Mouse (Mus musculus): Measurements from ENCODE around the gene Aven.

Gene Aven

DNA sequence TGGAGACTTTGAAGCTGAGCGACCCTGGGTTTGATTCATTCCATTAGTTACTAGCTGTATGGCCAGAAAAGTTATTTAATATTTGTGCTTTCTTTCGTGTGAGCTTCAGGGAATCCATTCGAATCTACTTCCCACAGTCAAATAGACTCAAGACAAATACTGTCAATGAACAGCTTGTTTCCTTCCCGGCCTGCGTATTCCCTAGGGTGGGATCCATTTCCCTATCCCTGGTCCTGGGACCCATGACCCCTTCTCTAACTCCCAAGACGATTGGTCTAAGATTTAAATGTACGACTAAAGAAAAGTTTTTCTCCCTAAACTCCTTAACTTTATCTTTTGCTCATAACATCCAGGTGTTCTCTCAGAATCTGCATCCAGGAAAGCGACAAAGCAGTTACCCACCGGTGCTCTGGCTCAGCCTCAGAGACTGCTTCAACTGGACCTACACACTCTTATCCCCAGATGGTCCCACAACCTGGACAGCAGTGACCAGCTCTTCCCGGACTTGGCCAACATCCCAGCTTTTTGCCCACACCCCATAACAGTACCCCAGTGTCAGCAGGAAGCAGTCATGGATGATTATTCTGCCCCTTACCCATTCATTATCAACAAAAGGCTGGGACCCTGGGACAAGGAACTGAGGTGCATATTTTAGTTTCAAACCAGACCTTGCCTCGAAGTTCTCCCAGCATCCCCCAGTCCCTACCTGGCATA lies 2.1 kb upstream of the Aven start:
- DNase-seq (ENCODE audit: low spot score in 2 of 2): no peak

DNA sequence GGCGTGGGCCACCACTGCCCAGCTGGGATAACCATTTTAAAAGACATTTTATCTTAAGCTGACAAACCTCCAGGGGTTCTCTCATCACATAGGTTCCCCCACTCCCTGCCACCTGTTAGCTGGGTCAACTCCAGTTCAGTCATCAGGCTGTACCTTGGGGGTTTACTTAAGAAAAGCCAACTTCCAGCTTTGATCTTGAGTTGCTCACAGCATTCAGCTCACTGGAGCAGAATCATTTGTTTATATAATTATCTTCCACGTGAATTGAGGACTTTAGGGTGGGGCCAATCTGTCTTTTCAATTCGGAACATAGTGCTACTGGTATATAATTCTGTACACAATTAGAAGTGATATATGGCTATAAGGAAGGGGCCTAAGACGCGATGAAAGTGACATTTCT lies 1.1 kb upstream of the Aven start:
- DNase-seq (ENCODE audit: low spot score in 2 of 2): no peak

- no peak for DNase-seq (ENCODE audit: low spot score in 2 of 2)
Observed at GRCm38 (mm10) chr2:112492431-112492855, 321 bp upstream of the Aven start.

- DNase-seq (ENCODE audit: low spot score in 2 of 2): peak in 1 of 2 experiments; percentile 26
Observed at GRCm38 (mm10) chr2:112493539-112494260, 936 bp downstream of the Aven start.

DNA sequence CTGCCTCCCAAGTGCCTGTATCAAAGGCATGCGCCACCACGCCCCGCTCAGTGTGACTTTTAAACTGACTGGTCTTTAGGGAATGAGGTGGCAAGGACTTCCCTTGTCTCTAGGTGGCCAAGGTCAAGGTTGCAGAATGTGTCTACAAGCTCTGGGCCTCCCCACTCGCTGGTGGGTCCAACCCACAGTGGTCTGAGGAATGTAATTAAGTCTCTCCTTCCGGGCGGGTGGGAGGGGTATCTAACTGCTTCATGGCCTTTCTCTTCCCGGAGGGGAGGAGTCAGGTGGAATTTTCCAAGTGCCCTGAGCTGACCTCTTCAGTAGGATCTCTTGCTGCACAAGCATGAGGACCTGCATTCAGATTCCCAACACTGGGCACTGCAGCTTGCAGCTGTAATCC lies 5.1 kb downstream of the Aven start:
- DNase-seq (ENCODE audit: low spot score in 2 of 2): no peak

GRCm38 (mm10) chr2:112501209-112501608 lies 8.4 kb downstream of the Aven start:
- peak; percentile 76 to 78 for DNase-seq (ENCODE audit: low spot score in 2 of 2)

DNA sequence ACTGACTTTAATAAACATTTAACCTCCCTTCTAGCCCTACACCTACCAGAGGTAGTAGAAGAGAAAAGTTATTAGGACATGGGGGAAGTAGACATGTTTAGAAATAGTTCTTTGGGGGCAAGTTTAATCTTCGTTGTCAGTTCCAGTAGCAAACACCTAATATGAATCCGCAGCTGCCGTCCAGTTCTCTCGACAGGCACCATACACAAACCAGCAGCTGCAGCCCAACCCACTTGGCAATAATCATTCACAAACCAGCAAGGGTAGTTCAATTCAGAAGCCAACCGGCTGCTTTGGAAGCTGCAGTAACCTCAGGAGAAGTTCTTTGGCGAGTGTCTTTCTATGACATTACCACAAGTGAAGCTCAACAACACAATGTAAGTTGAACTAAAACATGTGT lies 11.2 kb downstream of the Aven start:
- no peak for DNase-seq (ENCODE audit: low spot score in 2 of 2)

- DNase-seq (ENCODE audit: low spot score in 2 of 2): no peak
Observed at GRCm38 (mm10) chr2:112506841-112507435, 14.2 kb downstream of the Aven start.

- no peak for DNase-seq (ENCODE audit: low spot score in 2 of 2)
Observed at GRCm38 (mm10) chr2:112507444-112507843, 14.7 kb downstream of the Aven start.

DNA sequence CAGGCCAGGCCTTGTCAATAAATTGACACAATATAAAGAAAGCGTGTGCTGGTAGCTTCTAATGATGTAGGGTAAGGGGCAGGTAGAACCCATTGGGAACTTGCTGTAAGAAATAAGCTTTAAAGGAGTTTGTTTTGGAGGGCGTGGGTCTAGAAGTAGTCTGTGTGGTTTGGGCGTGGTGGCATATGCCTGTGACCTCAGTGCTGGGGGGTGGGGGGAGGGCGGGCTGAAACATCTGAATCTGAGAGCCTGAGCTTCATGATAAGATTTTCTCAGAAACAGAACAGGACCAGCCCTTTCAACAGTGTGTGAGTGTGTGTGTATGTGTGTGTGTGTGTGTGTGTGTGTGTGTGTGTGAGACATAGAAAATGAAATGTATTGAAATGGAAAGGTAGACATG lies 17.4 kb downstream of the Aven start:
- DNase-seq (ENCODE audit: low spot score in 2 of 2): no peak

DNA sequence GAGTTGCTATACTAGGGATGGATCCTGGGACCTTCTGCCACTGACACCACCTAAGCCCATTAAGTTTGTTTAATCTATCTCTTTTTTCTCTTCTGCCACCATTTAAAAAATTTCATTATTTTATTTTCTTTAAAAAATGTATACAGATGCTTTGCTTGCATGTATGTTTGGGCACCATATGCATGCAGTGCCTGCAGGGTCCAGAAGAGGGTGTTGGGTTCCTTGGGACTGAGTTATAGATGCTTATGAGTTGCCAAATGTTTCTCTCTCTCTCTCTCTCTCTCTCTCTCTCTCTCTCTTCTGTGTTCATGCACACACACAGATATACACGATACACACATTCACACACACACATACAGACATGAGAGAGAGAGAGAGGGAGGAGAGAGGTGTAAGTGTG lies 20.3 kb downstream of the Aven start:
- no peak for DNase-seq (ENCODE audit: low spot score in 2 of 2)

DNA sequence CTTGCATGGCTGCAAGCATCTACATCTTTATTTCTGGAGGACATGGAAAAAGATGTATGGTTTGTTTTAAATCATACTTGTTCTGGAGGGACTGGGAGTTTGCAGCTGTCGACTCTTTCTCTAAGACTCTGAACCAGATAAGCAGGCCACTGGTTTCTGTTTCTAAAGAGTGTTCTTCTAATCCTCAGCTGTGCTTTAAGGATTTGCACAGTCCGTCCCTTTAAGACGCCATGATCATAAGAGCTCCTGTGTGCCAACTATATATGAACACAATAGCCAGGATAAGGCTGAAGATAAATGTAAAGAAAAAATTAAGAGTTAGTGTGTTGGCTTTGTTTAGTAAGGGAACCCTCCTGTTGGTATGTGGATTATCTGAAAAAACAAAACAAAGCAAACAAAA lies 24.0 kb downstream of the Aven start:
- no peak for DNase-seq (ENCODE audit: low spot score in 2 of 2)

DNA sequence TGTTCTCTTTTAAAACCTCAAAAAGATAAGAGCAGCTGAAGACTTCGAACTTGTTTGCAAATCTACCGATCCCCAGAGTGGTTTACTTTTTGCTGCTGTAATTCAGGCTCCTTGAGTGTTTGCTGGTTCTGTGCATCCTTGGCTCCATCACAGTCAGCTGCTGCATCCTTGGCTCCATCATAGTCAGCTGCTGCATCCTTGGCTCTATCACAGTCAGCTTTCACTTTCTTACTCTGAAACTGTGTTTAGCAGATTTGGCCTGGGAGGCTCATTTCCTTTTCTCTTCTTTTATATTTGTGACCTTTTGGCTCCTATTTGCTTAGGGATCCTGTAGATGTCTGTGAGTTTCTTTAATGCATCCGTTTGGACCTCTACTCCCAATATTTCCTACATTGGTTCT lies 24.5 kb downstream of the Aven start:
- no peak for DNase-seq (ENCODE audit: low spot score in 2 of 2)

DNA sequence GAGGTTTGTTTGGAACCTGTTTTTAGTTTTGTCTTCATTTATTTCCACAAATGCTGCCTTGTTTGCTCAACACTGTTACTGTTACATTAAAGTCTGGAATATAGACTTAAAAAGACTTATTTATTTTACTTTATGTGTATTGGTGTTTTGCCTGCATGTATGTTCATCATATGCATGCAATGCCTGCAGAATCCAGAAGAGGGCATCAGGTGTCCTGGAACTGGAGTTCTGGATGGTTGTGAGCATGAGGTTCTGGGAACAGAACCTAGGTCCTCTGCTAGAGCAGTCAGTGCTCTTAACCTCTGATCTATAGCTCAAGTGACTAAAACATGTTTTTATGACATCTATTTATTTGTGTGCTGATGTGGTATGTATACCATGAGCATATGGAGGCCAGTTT lies 25.8 kb downstream of the Aven start:
- no peak for DNase-seq (ENCODE audit: low spot score in 2 of 2)

- DNase-seq (ENCODE audit: low spot score in 2 of 2): no peak
Observed at GRCm38 (mm10) chr2:112520526-112521482, 28.0 kb downstream of the Aven start.

DNA sequence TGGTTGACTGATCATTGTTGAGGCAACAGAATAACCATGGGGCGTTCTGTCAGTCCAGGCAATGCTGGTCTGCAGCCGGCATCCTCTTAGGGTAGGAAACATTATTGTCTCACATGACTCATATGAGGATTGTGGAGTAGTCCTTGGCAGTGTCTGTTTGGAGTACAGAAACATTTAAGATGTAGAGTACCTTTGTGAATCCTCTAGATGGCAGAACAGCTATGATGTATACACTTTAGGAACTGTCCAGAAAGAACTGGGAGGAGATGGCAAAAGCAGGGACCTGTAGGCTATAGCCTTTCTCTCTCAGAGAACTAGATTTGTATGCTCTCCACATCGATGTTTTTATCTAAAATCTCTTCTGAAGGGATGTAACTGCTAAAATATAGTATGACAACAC lies 34.2 kb downstream of the Aven start:
- no peak for DNase-seq (ENCODE audit: low spot score in 2 of 2)

DNA sequence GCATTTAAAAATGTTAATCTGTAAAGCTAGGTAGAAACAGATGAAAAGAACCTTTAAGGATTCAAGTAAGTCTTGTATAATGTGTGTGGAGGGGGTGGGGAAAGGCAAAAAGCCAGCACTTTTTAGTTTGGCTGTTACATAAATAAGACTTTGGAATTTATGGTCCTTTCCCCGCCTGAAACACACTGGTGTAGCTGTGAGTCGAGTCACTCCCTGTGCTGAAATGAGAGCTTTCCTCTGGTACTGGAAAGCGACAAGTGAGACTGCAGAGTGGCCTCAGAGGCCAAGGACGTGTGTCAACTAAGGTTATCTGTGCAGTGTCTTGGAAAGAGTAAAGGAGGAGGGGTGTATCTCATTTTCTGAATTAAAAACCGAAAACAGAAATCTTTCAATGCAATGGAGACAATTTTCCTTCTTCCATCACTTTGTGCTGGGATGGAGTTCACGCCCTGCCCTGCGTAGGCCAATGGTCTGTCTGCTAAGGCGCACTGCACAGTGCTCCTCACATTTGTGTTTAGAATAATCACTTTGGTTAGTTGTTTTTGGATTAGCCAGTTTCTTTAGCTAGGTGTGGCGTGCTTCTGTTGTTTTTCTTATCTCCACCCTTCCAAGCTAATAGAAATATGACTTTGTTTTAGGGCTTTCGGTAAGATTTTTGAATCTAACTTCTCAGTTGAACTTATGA lies 40.2 kb downstream of the Aven start:
- DNase-seq (ENCODE audit: low spot score in 2 of 2): no peak

GRCm38 (mm10) chr2:112534677-112535222 lies 42.0 kb downstream of the Aven start:
- no peak for DNase-seq (ENCODE audit: low spot score in 2 of 2)

- DNase-seq (ENCODE audit: low spot score in 2 of 2): no peak
Observed at GRCm38 (mm10) chr2:112538783-112539182, 46.0 kb downstream of the Aven start.

DNA sequence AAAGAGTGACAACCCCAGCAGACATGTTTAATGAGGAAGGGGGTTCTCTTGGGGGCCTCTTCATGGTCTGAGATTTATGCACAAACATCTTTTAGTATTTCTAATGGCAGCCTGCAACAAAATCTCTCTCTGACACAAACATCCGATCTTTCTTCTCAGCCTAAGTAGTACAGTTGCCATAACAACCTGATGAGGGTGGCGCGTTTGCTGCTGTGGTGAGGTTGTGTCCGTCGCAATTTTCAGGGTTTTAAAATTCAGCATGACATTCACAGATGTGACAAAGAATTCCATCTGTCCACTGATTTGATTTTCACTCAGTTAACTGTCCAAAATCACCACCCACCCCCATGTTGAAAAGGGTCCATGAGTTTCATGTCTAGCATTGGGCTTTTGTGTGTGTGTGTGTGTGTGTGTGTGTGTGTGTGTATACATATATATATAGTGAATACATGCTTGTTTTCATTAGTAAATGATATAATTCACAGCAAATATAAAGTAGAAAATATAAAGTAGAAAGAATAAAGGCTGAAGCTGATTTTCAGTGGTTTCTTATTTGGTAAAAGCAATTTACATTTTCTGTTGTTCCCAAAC lies 49.0 kb downstream of the Aven start:
- no peak for DNase-seq (ENCODE audit: low spot score in 2 of 2)

DNA sequence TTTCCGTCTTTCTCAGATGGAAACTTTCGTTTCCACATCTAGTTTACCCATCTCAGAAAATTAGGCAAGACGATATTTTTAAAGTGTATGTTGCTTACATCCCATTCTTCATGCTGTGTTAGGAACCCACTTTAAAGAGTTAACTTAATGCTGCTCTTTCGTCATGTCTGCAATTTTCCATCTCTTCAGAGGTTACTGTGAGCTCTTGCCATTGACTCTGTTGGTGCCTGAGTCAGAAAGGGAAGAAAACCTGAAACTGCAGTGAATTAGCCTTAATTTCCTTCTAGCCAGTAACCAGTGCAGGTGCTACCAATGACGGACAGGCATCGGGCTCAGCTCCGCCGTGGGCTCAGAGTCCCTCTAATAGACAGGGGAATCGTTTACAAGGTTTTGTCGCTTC lies 63.8 kb downstream of the Aven start:
- no peak for DNase-seq (ENCODE audit: low spot score in 2 of 2)

All from heart, adult 9 months (tissue).